Mouse (Mus musculus) gastrocnemius, postnatal 10 days (tissue): Measurements from ENCODE around the gene Tgoln1. TPM values are rescaled to one million over a fixed set of nuclear protein-coding genes. Genes with fewer than 3 reads are reported as not detected.

Experiments used
- total RNA-seq, 2 experiments: library from RNA; stranded (reverse); gene quantifications; 2 replicates each; pipeline ENCODE4 v1.2.3; 2021

Gene Tgoln1
- total RNA-seq, 2 experiments from 2014 or later: 22.8 to 25.2 TPM

Other genes starting within 250 kb of the Tgoln1 start
- 10 to 100 TPM; 49.1 to 50.0 TPM for gene Vamp5, start 236.5 kb downstream of the Tgoln1 start, total RNA-seq
- gene Vamp8, start 226.3 kb downstream of the Tgoln1 start, total RNA-seq: 10 to 100 TPM; 60.9 to 64.7 TPM
- 10 to 100 TPM; 15.1 to 21.9 TPM for gene Ggcx, start 202.7 kb downstream of the Tgoln1 start, total RNA-seq
- gene Mat2a, start 177.4 kb downstream of the Tgoln1 start, total RNA-seq: 100 to 1,000 TPM; 200 to 249 TPM
- under 1 TPM; 0.54 to 0.79 TPM for gene Sh2d6, start 95.3 kb downstream of the Tgoln1 start, total RNA-seq
- 10 to 100 TPM; 12.4 to 19.1 TPM for gene Capg, start 72.6 kb downstream of the Tgoln1 start, total RNA-seq
- gene Elmod3, start 18.6 kb downstream of the Tgoln1 start, total RNA-seq: 1 to 10 TPM; 6.1 to 6.8 TPM
- gene Retsat, start 18.5 kb downstream of the Tgoln1 start, total RNA-seq: 10 to 100 TPM; 36.3 to 37.1 TPM
- 10 to 100 TPM; 13.7 to 16.4 TPM for gene Tcf7l1, start 172.3 kb upstream of the Tgoln1 start, total RNA-seq